In the genomic region with DNA sequence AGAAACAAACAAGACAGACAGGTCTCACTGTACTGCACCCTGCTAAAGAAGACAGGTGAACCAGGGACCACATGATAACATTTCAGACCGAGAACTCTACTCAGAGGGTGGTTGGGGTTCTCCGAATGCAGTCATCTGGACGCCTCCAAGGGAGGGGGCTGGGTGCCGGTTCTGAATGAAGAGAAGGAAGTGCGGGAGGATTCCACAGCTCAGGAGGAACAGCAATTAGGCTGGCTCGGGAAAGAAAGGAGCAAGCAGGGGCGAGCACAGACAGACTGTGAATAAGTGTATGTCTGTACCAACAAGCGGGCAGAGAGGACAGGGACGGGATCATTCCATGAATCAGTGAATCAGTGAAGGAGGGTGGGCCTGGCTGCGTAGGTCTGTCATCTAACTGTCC, we compare ENCODE assay signal across 18 mouse cellular contexts.
"Had no signal": no experiment of that assay in that cellular context is flagged by ENCODE, and none has a peak within 500 bp of the region (broad histone marks: within the 10 kb centered on the region; RNA-seq: fewer than 3 reads in every experiment).

No protein-coding gene starts in this region.

- H3K9ac ChIP-seq: liver, embryonic 14.5 days; lung, embryonic 14.5 days; midbrain, embryonic 13.5 days; neural tube, embryonic 13.5 days; neural tube, embryonic 15.5 days had no signal

- H3K27me3 ChIP-seq: midbrain, embryonic 13.5 days; neural tube, embryonic 13.5 days; neural tube, embryonic 15.5 days had no signal

- H3K9me3 ChIP-seq: midbrain, embryonic 13.5 days; neural tube, embryonic 13.5 days; neural tube, embryonic 15.5 days had no signal

- H3K36me3 ChIP-seq: midbrain, embryonic 13.5 days; neural tube, embryonic 13.5 days; neural tube, embryonic 15.5 days had no signal

- H3K4me1 ChIP-seq: midbrain, embryonic 13.5 days; neural tube, embryonic 13.5 days; neural tube, embryonic 15.5 days had no signal

- H3K27ac ChIP-seq: liver, embryonic 14.5 days; midbrain, embryonic 13.5 days; neural tube, embryonic 13.5 days; neural tube, embryonic 15.5 days had no signal

- ATAC-seq: midbrain, embryonic 13.5 days; midbrain, embryonic 16.5 days had no signal

- H3K4me2 ChIP-seq: lung, embryonic 14.5 days; midbrain, embryonic 11.5 days; midbrain, embryonic 13.5 days; neural tube, embryonic 13.5 days; neural tube, embryonic 15.5 days had no signal

- DNase-seq: lung, adult 18-20 months; lung, embryonic 14.5 days; lung, postnatal 10 days; lung, postnatal 4 days; retina, postnatal 1 day; right cerebral cortex, postnatal 25 days; right cerebral cortex, postnatal 4 days; spleen, adult 18-20 months; thymus, adult 18-20 months; thymus, postnatal 14 days; thymus, postnatal 36 days had no signal

- H3K4me3 ChIP-seq: midbrain, embryonic 13.5 days; myocyte; neural tube, embryonic 13.5 days; neural tube, embryonic 15.5 days had no signal
